Mouse (Mus musculus): ENCODE data around the gene Mzf1. TPM values are rescaled to one million over a fixed set of nuclear protein-coding genes. Genes with fewer than 3 reads are reported as not detected.

Mzf1 gene
- polyA plus RNA-seq, 1 experiment from 2014 or later, result 2.5 TPM

GRCm38 (mm10) chr7:13037901-13038555 is 16.5 kb downstream of the Mzf1 start, which contains the start of gene Ube2m:
Ube2m (minus strand) TSS chr7:13038275.
- Histone ChIP-seq H3K27me3 (ENCODE audit: control insufficient read depth, insufficient read depth, low read length) (peaks cover 6% of the 10 kb centered on the region), H3K36me3 (ENCODE audit: control insufficient read depth, insufficient read depth, low read length) (peaks cover 9% of the 10 kb centered on the region), H3K9me3 (replicated peaks; ENCODE audit: control insufficient read depth, low read length) (peaks cover 5% of the 10 kb centered on the region; the same call in 1 of the 2 replicates), H3K27ac (ENCODE audit: low read length) (peak within 1 kb of the TSS; percentile 99), H3K4me1 (ENCODE audit: control insufficient read depth, insufficient read depth, low read length) (peaks cover 35% of the 10 kb centered on the region), H3K4me3 (replicated peaks; ENCODE audit: low read length) (peak within 1 kb of the TSS; percentile 81), H3K4me2 (ENCODE audit: low read depth, low read length) (peak within 1 kb of the TSS; percentile 90), H3K9ac (ENCODE audit: low read length) (peak within 1 kb of the TSS; percentile 97)
- under 1% methylated on average over 63 of the region's 65 CpGs for WGBS
- ATAC-seq (ENCODE audit: insufficient read depth, low FRiP score), result peak; percentile 95

- no peak for ATAC-seq (ENCODE audit: insufficient read depth, low FRiP score)
- WGBS, result 0% methylated on average over 32 of the region's 33 CpGs
- peak overlapping the region; percentile 97 for H3K9ac ChIP-seq (ENCODE audit: low read length)
These were observed 17.2 kb downstream of the Mzf1 start for GRCm38 (mm10) chr7:13037366-13037765.

GRCm38 (mm10) chr7:13036806-13037205 is 17.8 kb downstream of the Mzf1 start:
- Histone ChIP-seq H3K4me2 (ENCODE audit: low read depth, low read length) (peak overlapping the region; percentile 90), H3K4me3 (replicated peaks; ENCODE audit: low read length) (peak overlapping the region; percentile 81), H3K36me3 (ENCODE audit: control insufficient read depth, insufficient read depth, low read length) (peaks cover 11% of the 10 kb centered on the region), H3K4me1 (ENCODE audit: control insufficient read depth, insufficient read depth, low read length) (peaks cover 35% of the 10 kb centered on the region), H3K9me3 (replicated peaks; ENCODE audit: control insufficient read depth, low read length) (no peaks in the 10 kb centered on the region), H3K27me3 (ENCODE audit: control insufficient read depth, insufficient read depth, low read length) (no peaks in the 10 kb centered on the region), H3K9ac (ENCODE audit: low read length) (peak overlapping the region; percentile 97), H3K27ac (ENCODE audit: low read length) (peak overlapping the region; percentile 99)
- 26% methylated on average over 4 of the region's 4 CpGs for WGBS
- ATAC-seq (ENCODE audit: insufficient read depth, low FRiP score), result no peak

More at GRCm38 (mm10) chr7:13037366-13037765, 17.2 kb downstream of the Mzf1 start:
- Histone ChIP-seq H3K27me3 (ENCODE audit: control insufficient read depth, insufficient read depth, low read length) (no peaks in the 10 kb centered on the region), H3K4me1 (ENCODE audit: control insufficient read depth, insufficient read depth, low read length) (peaks cover 35% of the 10 kb centered on the region), H3K27ac (ENCODE audit: low read length) (peak overlapping the region; percentile 99), H3K4me3 (replicated peaks; ENCODE audit: low read length) (peak overlapping the region; percentile 81), H3K9me3 (replicated peaks; ENCODE audit: control insufficient read depth, low read length) (no peaks in the 10 kb centered on the region), H3K4me2 (ENCODE audit: low read depth, low read length) (peak overlapping the region; percentile 90), H3K36me3 (ENCODE audit: control insufficient read depth, insufficient read depth, low read length) (peaks cover 9% of the 10 kb centered on the region)

GRCm38 (mm10) chr7:13035211-13035855 is 19.2 kb downstream of the Mzf1 start:
- ATAC-seq (ENCODE audit: insufficient read depth, low FRiP score), result no peak
- Histone ChIP-seq H3K9ac (ENCODE audit: low read length) (peak overlapping the region; percentile 59), H3K27ac (ENCODE audit: low read length) (peak overlapping the region; percentile 82), H3K4me3 (replicated peaks; ENCODE audit: low read length) (no peak overlapping the region), H3K27me3 (ENCODE audit: control insufficient read depth, insufficient read depth, low read length) (no peaks in the 10 kb centered on the region), H3K4me1 (ENCODE audit: control insufficient read depth, insufficient read depth, low read length) (peaks cover 35% of the 10 kb centered on the region), H3K4me2 (ENCODE audit: low read depth, low read length) (peak overlapping the region; percentile 40; the same call in 1 of the 2 replicates), H3K9me3 (replicated peaks; ENCODE audit: control insufficient read depth, low read length) (no peaks in the 10 kb centered on the region), H3K36me3 (ENCODE audit: control insufficient read depth, insufficient read depth, low read length) (peaks cover 20% of the 10 kb centered on the region)
- 79% methylated on average over 17 of the region's 17 CpGs for WGBS

GRCm38 (mm10) chr7:13034148-13034977 is 20.2 kb downstream of the Mzf1 start, which contains the start of gene Chmp2a:
Chmp2a (minus strand) TSS chr7:13034807.
- WGBS, result under 1% methylated on average over 45 of the region's 45 CpGs
- peak within 1 kb of the TSS; percentile 87 for H3K9ac ChIP-seq (ENCODE audit: low read length)
- no peaks in the 10 kb centered on the region for H3K9me3 ChIP-seq (replicated peaks; ENCODE audit: control insufficient read depth, low read length)
- H3K4me2 ChIP-seq (ENCODE audit: low read depth, low read length), result peak within 1 kb of the TSS; percentile 87
- peaks cover 29% of the 10 kb centered on the region for H3K36me3 ChIP-seq (ENCODE audit: control insufficient read depth, insufficient read depth, low read length)
- peak within 1 kb of the TSS; percentile 71 for H3K4me3 ChIP-seq (replicated peaks; ENCODE audit: low read length)
- peak; percentile 82 for ATAC-seq (ENCODE audit: insufficient read depth, low FRiP score)
- peaks cover 34% of the 10 kb centered on the region for H3K4me1 ChIP-seq (ENCODE audit: control insufficient read depth, insufficient read depth, low read length)
- H3K27ac ChIP-seq (ENCODE audit: low read length), result peak within 1 kb of the TSS; percentile 93
- H3K27me3 ChIP-seq (ENCODE audit: control insufficient read depth, insufficient read depth, low read length), result no peaks in the 10 kb centered on the region

- WGBS, result 38% methylated on average over 13 of the region's 13 CpGs
- ATAC-seq (ENCODE audit: insufficient read depth, low FRiP score), result no peak
- H3K9me3 ChIP-seq (replicated peaks; ENCODE audit: control insufficient read depth, low read length), result no peaks in the 10 kb centered on the region
- peak overlapping the region; percentile 87 for H3K4me2 ChIP-seq (ENCODE audit: low read depth, low read length)
- peak overlapping the region; percentile 71 for H3K4me3 ChIP-seq (replicated peaks; ENCODE audit: low read length)
- H3K36me3 ChIP-seq (ENCODE audit: control insufficient read depth, insufficient read depth, low read length), result peaks cover 37% of the 10 kb centered on the region
- no peaks in the 10 kb centered on the region for H3K27me3 ChIP-seq (ENCODE audit: control insufficient read depth, insufficient read depth, low read length)
- H3K27ac ChIP-seq (ENCODE audit: low read length), result peak overlapping the region; percentile 93
- H3K4me1 ChIP-seq (ENCODE audit: control insufficient read depth, insufficient read depth, low read length), result peaks cover 29% of the 10 kb centered on the region
- peak overlapping the region; percentile 87 for H3K9ac ChIP-seq (ENCODE audit: low read length)
These were observed 21.0 kb downstream of the Mzf1 start for GRCm38 (mm10) chr7:13033451-13034147.

- Histone ChIP-seq H3K4me2 (ENCODE audit: low read depth, low read length) (no peak overlapping the region), H3K27ac (ENCODE audit: low read length) (no peak overlapping the region), H3K27me3 (ENCODE audit: control insufficient read depth, insufficient read depth, low read length) (no peaks in the 10 kb centered on the region), H3K4me3 (replicated peaks; ENCODE audit: low read length) (no peak overlapping the region), H3K36me3 (ENCODE audit: control insufficient read depth, insufficient read depth, low read length) (peaks cover 45% of the 10 kb centered on the region), H3K9me3 (replicated peaks; ENCODE audit: control insufficient read depth, low read length) (no peaks in the 10 kb centered on the region), H3K4me1 (ENCODE audit: control insufficient read depth, insufficient read depth, low read length) (peaks cover 29% of the 10 kb centered on the region), H3K9ac (ENCODE audit: low read length) (no peak overlapping the region)
- 85% methylated on average over 7 of the region's 7 CpGs for WGBS
- ATAC-seq (ENCODE audit: insufficient read depth, low FRiP score), result no peak
These were observed 22.0 kb downstream of the Mzf1 start for GRCm38 (mm10) chr7:13032541-13032940.

GRCm38 (mm10) chr7:13031983-13032382 is 22.6 kb downstream of the Mzf1 start:
- Histone ChIP-seq H3K36me3 (ENCODE audit: control insufficient read depth, insufficient read depth, low read length) (peaks cover 48% of the 10 kb centered on the region), H3K4me2 (ENCODE audit: low read depth, low read length) (no peak overlapping the region), H3K27ac (ENCODE audit: low read length) (no peak overlapping the region), H3K4me1 (ENCODE audit: control insufficient read depth, insufficient read depth, low read length) (peaks cover 30% of the 10 kb centered on the region), H3K9me3 (replicated peaks; ENCODE audit: control insufficient read depth, low read length) (no peaks in the 10 kb centered on the region), H3K4me3 (replicated peaks; ENCODE audit: low read length) (no peak overlapping the region), H3K27me3 (ENCODE audit: control insufficient read depth, insufficient read depth, low read length) (no peaks in the 10 kb centered on the region), H3K9ac (ENCODE audit: low read length) (no peak overlapping the region)
- WGBS, result 66% methylated on average over 2 of the region's 2 CpGs
- no peak for ATAC-seq (ENCODE audit: insufficient read depth, low FRiP score)
